ENCODE assay signal across 14 mouse cellular contexts in genomic region chr9:45399434-45399833, GRCm38 (mm10). TPM values are rescaled to one million over a fixed set of nuclear protein-coding genes. Genes with fewer than 3 reads are reported as not detected.
DNase-seq lines count a peak whose midpoint lies in the region; TF ChIP-seq lines count a peak whose summit lies in the region.
"Had no signal": no experiment of that assay in that cellular context is flagged by ENCODE, and none has a peak within 500 bp of the region (broad histone marks: within the 10 kb centered on the region; RNA-seq: fewer than 3 reads in every experiment).

Gene Fxyd2, plus strand, starts transcription at chr9:45399669.

- DNase-seq in layer of hippocampus, adult 2 months (ENCODE audit: low spot score in 2 of 2): no peak
- DNase-seq in layer of hippocampus, postnatal 10 days (ENCODE audit: low spot score in 2 of 2): no peak
- DNase-seq in urinary bladder, adult 2 months (ENCODE audit: low spot score): no peak
- DNase-seq in urinary bladder, postnatal 10 days (ENCODE audit: low spot score): no peak
- peak; percentile 57 to 82 for DNase-seq in kidney, adult 8-10 months
- no peak for DNase-seq in B cell, adult 2 months
- DNase-seq in cerebellum, postnatal 10 days: no peak
- DNase-seq: adrenal gland, postnatal 36 days; heart, postnatal 36 days had no signal

- H3K4me3 ChIP-seq in layer of hippocampus, adult 2 months: no peak within 1 kb of the TSS
- H3K4me3 ChIP-seq: embryonic facial prominence, embryonic 12.5 days; heart, embryonic 12.5 days; limb, embryonic 10.5 days had no signal

- H3K27ac ChIP-seq in layer of hippocampus, adult 2 months: no peak within 1 kb of the TSS
- H3K27ac ChIP-seq: embryonic facial prominence, embryonic 12.5 days; limb, embryonic 10.5 days; liver, embryonic 14.5 days had no signal

- TF ChIP-seq CTCF in layer of hippocampus, adult 2 months (conservative IDR thresholded peaks at IDR 0.05): no peak

RNA-seq across cellular contexts. Expression of gene Fxyd2, which starts in this region (rescaled TPM):
- 10 to 100 TPM; 10.2 to 10.9 TPM for total RNA-seq in layer of hippocampus, adult 2 months (2021)
- 10 to 100 TPM in 1 of 2 experiments, 1 to 10 TPM in 1; 8.9 to 10.4 TPM for total RNA-seq in layer of hippocampus, postnatal 10 days (2021)
- polyA plus RNA-seq in urinary bladder, adult 2 months (2012; rRNA removed): 10.5 and 16.5 TPM in 2 replicates
- total RNA-seq: megakaryocyte-erythroid progenitor cell, adult 5-6 weeks had no signal

Comparison
In these comparisons a context has a peak if more than half of its experiments do, and no peak if none do; other contexts are left out.
1. DNase-seq: peak in kidney, adult 8-10 months (2 of 2); none in layer of hippocampus, adult 2 months (0 of 2), layer of hippocampus, postnatal 10 days (0 of 2), urinary bladder, adult 2 months (single experiment), urinary bladder, postnatal 10 days (single experiment), B cell, adult 2 months (0 of 2) and cerebellum, postnatal 10 days (0 of 2).